Mouse (Mus musculus): Measurements from ENCODE around the gene Rab35. TPM values are rescaled to one million over a fixed set of nuclear protein-coding genes. Genes with fewer than 3 reads are reported as not detected.

Gene Rab35
- polyA plus RNA-seq, 3 experiments from 2014 or later, result 7.3 to 10.6 (median 9.7) TPM

DNA sequence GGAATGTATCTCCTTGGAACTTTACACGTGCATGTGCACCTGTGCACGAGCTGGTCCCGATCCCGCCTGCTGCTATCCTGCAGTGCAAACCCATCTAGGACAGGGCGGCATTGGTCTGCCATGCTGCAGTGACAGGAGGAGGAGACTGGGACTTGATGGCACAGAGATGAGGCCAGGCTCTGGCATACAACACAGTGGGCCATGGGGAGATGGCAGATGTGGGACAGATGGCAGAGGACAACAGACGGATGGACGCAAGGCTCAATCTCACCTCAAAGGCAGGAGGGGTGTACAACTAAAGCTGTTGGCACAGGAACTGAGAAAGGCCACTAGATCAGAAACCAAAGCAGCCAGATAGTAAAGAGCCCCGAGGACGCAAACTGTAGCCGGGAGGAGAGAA is 19.2 kb downstream of the Rab35 start:
- no peak for ATAC-seq

DNA sequence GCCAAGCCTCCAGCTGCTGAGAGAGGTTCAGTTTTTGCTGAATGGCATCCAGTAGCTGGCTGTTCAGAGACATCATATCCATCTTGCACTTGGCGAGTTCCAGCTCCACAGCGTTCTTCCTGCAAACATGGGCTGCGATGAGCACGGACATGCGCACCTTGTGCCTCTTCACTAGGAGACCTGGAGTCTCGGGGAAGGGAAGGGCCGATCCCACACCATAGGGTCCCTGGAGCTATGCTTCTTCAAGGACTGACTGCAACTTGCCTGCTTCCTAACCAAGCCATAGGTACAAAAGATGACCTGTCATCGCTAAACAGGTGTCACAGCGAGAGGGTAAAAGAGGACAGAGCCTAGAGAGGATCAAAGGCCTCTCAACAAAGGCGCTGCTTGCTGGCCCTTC is 20.1 kb downstream of the Rab35 start:
- ATAC-seq, result no peak

DNA sequence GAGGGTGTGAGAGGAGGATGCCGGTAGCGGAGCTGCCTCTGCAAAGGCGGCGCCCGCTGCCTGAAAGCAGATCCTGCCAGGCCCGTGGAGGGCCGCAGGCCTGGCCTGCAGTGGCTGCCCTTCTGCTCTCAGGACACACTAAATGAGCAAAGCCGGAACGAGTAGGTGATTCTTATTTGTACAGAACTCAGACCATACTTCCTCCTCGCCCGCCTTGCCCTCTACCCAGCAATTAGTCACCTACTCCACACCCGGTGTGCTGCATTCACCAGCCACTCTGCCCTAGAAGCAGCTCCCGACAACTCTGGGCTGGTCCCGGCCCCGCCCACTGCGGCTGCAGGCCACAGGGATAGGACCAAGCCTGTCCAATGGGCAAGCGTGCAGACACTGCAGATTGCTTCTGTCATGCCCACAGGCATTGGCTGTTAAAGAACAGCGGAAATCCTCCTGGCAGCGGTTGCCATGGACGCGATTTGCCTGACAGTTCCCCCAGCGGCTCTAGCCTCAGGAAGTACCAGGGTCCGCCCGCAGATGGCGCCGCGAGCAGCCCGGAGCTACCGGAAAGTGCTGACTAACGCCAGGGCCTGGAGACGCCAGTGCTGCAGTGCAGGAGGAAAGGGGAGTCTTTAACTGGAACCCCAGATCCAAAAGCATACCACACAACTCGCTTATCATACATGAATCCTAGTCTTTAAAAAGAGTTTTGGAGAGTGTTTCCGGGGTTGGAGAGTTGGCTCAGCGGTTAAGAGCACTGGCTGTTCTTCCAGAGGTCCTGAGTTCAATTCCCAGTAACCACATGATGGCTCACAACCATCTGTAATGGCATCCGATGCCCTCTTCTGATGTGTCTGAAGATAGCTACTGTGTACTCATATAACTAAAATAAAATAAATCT is 21.2 kb downstream of the Rab35 start:
- ATAC-seq, result peak; percentile 98

DNA sequence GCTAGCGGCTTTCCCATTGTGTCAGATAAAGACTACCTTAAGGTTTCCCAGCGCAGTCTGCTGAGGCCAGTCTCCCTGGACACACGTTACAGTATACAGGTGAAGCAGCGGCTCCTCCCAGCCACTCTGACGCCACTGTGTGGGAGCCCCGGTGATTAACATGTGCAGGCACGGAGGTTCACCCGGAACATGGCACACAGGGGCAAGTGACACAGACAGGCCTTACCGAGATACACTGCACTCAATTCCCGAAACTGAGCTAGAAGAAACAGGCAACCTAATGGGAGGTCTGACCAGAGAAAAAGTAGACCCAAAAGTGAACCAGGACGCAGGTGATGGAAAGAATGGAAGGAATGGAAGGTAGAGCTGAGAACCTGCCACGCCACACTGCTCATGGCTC is 22.1 kb downstream of the Rab35 start:
- ATAC-seq, result no peak

DNA sequence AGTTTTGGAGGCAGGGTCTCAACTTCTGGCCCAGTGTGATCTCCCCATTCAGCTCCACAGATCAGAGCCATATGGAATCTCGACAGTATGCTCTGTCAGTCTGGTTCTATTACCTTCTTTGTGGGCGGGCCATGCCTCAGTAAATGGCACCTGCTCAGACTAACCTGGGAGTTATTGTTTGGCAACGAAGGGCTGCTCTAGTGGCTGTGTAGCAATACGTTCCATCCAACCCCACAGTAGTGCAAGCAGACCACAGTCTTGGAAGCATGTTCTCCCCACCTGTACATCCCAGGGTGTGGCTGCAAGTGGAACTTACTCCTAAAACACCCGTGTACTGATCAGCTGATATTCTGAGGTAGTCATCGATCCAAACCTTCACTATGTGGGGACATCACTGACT is 25.0 kb downstream of the Rab35 start:
- ATAC-seq, result no peak

DNA sequence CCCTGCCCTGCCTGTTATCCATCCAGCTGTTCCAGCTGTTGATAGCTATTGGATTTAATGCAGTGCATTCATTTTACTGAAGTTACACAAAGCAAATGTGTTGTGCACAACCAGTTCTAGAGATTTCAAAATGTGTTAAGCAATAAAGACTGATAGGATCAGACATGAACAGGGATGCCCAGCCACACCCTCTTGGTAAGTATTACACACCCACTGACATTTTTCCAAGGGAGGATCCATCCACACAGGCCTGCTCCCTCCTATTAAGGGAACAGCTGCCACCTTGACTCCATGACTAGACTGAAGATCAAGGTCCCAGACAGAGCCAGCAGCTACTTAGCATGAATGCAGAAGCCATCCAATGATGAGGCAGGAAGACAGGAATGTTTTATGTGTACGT is 25.5 kb downstream of the Rab35 start:
- ATAC-seq, result no peak

DNA sequence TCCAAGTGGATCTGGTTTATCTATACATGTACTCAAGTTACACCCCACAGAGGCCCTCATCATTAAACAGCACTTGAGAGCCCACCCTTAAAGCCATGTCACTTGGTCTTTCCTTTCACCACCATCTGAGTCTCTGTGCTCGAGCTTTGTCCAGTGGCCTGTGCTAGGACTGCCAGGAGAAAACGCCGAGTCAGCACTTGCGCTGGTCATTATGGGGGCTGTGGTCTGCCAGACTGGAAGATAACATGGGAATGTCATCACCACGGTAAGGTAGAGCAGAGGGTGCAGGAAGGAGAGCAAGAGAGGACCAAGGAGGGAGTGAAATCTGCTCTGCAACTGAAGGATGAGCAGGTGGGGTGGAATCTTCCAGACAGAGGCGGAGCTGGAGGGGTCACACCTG is 26.6 kb downstream of the Rab35 start:
- no peak for ATAC-seq

DNA sequence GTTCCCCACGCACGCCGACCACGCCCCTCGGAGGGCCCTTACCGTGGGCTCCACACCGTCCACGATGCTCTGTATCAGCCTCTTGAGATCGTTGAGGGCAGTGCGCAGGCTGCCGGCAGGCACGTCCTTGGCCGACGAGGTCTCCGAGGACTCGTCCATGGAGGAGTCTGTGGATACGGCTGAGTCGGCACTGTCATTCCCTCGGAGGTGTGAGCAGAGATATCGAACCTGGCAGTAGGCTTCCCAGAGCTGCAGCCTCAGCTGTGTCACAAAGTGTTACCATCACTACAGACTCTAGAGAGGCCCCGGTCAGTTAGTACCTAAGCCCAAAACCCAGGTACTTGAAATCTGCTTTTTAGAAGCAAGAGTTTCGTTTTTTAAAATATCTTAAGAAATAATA is 30.9 kb downstream of the Rab35 start:
- no peak for ATAC-seq

DNA sequence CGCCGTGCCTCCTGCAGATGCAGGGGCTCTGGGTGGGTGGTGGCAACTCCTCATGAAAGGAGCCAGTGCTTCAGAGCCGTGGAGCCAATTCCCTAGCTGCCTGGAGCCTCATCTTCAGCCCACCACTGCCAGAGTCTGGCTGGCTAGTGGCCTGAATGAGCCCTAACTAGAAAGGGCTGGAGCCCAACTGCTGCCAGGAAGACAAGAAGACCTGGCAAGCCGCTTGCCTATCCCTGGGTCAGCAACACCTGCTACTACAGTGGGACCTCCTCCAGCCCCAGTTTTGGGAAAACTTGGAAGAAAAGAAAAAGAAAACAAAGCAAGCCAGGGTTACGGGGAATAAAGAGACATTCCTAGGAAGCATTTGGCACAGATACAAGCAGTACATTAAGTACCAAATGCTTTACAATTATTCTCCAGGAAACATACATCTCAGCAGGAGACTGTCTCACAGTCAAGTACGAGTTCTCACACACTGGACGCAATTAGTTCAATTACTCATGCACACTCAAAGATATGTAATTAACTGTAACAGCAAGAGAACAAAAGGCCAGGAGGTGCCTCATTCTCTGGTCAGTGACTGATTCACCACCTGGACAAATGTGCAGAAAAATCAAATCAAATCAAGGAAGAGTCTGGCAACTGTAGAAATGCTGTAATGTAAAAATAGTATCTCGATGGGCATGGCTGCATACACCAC is 34.8 kb downstream of the Rab35 start:
- ATAC-seq, result no peak

DNA sequence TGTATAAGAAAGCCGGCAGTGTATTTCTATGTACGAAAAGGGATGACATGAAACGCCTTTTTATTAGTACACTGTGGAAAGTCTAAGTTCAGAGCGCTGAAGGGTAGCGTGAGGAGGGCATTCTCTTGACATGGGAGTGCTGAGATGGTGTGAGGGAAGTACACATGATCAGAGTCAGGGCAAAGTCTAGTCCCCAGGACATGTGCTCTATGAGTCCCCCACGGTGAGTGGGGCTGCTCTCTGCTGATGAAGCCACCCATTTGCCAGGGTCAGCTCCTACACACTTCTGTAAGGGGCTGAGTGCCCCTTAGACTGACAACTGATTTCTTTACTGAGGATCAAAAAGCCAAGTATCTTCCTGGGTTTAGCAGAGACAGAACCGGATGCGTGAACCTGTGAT is 35.5 kb downstream of the Rab35 start:
- ATAC-seq, result no peak

DNA sequence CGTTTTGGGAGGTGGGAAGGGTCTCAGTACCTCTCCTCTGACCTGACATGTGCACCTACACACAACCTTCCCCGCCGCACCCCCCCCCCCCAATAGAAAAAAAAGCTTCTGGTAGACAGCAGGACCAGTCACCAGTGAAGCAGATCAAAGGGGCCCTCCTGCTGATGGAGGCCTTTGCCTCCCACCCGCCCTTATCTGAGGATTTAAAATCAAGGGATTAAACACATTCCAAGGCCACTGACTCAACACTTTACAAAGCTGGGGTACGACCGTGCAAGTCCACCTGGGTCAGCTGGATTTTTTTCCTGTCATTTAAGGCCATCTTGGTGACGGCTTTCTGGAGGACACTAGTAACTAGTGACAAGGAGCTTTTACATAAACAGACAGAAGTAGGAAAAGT is 36.2 kb downstream of the Rab35 start:
- no peak for ATAC-seq

DNA sequence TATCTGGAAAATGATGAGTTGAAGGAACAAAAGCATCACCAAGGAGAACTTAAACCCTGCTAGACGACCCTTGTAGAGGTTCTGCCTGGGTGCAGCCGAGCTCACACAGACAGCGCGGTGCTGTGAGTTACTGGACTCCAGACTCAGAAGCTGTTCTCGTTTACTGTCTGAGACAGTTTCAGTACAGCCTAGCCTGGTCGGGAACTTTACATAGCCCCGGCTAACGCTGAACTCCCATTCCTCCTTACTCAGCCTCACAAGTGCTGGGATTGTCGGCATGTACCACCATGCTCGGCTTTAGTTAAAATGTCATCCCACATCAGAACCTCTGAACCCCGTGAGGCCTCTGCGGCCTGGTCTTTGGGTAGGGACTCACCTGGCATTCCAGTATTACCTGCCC is 37.3 kb downstream of the Rab35 start:
- ATAC-seq, result no peak

DNA sequence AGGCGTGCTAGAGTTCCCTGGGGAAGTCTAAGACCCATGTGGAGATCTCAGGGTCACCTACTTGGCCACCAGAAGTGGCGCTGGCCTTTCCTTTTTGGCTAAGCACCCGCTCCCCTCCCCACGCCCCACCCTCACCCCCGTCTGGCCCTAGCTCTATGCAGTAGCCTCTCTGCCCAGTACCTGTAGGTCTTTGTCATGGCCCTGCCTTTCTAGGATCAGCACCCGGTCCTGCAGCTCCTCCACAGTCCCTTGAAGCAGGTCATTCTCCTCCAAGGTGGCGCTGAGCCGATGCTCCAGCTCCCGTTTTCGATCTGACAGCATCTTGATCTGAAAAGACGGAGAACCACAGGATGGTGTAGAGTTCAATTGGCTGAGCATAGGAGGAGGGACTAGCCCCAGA is 38.3 kb downstream of the Rab35 start:
- ATAC-seq, result no peak

DNA sequence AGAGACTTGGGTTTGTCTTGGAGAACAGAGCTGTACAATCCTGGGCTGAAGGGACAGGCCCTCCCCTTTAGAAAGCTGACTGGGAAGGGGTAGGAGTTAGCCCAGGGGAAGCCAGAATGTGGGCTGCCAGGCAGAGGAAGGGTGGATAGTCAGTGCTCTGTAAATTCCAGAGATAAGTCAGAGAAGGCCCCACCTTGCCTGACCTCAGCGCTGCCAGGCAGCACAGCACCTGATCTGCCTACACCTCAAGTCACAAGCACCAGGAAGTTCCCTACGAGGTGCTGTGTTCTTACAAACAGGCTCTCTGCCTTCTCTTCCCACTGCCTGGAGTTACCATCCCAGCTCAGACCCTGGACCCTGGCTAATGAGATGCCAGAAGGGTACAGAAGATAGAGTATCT is 38.7 kb downstream of the Rab35 start:
- ATAC-seq, result no peak

DNA sequence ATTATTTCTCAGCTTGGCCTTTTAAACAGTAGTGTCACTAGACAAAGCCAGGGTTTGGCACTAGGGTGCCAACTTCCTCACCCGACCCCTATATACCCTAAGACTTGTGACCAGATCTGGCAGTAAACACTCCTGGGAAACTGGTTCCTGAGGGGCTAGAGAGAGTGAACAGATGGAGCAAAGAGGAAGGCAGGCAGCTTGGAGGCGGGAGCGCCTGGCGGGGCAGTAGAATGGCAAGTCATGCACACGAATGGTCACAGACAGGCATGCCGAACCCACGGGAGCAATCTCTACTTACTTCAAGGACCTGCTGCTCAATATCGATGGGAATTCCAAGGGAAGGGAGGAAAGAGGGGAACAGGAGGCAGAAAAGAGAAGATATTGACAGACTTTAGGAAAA is 40.1 kb downstream of the Rab35 start:
- no peak for ATAC-seq

DNA sequence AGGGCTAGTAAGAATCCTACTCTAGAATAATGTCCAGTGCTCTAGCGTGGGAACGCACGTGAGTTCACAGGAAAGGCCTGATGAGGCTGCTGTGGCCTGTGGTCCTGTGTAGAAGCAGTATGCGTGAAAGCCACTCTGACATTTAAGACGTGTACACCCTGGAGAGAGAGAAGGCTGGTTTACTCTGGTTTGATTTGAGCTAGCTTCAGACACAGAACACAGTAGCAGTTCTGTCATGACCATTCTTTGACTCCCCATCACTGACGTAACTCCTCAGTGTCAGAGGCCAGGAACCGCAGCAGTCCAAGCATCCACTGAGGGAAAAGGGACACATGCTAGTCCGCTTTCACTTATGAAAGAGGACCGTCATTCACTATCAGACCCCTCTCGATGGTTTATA is 53.4 kb downstream of the Rab35 start:
- no peak for ATAC-seq

DNA sequence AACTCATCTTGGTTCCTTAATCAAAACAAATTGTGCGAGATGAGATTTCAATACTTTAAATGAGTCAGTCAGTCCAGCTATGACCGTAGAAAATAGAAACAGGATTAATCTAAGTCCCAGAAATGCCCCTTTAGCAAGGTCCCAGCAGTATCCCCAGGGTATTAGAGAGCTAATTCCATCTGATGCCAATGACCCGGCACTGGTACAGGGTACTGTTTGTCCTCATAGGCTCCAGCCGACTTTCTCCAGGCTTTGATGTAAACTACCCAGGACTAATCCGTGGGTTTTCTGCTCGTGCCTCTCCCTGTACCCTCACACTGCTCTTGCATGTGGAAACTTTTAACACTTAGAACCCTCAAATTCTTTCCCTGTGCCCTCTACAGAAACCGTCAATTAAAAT is 55.0 kb downstream of the Rab35 start:
- ATAC-seq, result no peak

DNA sequence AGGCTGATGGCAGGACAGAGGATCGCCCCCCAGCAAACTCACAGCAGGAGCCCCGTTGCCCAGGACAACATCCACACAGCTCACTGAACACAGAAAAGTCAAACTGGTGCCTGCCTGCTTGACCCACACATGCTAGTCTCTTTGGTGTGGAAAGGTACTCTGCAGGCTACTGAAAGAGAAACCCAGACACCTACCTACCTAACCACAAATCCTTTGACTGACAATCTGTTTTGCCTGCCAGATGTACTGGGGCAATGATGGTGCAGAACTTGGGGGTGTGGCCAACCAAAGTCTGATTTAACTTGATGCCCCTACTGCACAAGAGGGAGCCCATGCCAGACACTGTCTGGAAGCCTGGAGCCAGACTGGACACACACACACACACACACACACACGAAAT is 61.6 kb downstream of the Rab35 start:
- peak; percentile 68 for ATAC-seq

DNA sequence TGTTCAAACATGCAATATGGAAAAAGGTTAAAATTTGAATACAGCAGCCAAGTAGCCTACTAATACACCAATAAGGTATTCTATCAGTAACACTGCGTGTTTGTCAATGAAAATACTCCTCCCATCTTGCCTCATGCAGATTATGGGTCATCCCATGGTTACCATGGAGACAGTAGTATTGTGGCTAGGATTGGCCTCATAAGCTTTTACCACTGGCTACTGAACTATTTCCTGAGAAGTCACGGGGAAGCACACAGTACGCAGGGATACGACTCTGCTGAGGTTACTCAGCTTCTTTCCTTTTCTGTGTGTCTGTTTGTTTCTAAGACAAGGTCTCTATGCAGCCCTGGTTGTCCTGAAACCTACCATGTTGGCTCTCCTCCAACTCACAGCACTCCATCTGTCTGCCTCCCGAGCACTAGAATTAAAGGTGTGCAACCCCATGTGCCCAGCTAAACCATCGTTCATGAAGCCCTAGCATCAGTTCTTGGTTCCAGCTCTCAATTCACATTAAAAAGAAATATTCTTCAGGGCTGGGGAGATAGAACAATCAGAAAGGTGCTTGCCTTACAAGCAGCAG is 63.6 kb downstream of the Rab35 start:
- ATAC-seq, result no peak

DNA sequence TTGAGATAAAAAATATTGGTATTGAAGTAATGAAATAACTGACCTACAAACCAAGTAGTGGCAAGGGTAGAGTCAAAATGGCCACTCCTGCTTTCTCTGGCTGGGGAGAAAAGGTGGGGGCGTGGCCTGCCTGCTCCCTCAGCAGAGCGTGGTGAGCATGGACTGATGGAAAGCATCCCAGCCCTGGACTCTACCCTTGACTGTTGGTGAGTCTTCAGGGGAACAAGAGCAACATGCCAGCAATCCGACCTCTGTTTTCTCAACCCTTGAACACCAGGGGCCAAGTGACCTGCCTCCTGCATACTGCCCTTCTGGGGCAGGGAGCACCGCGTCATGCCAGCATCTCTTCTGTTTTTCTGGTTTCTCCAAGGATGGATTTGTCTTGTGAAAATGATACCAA is 65.1 kb downstream of the Rab35 start:
- ATAC-seq, result no peak
